Mouse (Mus musculus) left cerebral cortex, adult 9 months (tissue): ENCODE data around the gene BC030870.

ENCODE experiments used
- DNase-seq, 2 experiments: peaks; one replicate each; pipeline ENCODE4 v3.0.0; 2022; ENCODE audit warnings: low spot score in 2 of 2

BC030870 gene

GRCm38 (mm10) chr8:65129199-65129788, at the start of gene BC030870:
Gene BC030870 (minus strand): TSS chr8:65129563.
- no peak for DNase-seq

DNA sequence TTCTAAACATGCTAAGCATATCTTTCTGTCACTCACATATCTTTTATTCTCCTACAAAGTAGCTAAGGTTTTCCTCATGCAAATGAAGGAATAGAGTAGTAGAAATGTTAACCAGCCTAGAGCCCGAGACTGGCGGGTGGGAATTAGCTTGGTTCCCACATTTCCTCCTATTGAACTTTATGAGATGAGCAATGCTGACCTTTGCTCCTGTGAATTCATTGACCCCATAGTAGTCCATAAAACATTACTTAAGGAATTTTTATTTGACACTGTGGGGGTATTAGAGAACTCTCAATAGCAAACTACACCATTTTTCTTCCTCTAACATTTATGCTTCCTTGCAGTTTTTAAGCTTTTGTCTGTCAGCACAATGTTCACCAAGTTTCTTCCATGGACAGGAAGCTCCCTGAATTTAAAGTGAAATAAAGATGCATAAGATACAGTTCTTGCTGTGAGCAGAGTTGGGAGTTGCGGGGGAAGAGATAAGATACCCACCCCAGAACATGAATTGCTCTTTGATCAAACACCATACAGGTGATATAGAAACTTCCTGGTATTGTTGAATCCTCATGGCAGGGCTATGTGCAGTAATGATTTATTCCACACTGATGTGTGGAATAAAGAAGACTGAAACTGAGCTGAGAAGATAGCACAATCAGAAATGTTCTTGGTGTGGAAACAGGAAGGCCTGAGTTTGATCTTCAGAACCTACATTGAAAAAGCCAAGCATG, 45.5 kb upstream of the BC030870 start:
- DNase-seq: no peak

DNA sequence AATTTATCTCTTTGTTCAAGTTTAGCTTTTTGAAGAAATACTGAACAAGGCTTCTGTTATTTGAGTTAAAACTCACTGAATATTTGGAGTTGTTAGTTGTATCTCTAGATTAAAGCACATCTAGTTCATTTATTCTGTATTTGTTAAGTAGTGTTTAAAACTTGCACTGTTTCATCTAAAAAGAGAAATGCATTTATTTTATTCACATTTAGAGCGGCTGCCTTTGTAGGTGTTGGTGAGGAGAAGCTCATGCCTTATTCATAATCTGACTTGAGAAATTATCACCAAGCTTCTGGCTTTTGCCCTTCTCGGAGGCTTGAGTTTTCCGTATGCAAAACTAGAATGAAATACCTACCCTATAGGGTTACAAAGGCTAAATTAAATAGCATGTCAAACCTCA, 39.8 kb upstream of the BC030870 start:
- DNase-seq: no peak

- DNase-seq: peak in 1 of 2 experiments; percentile 59
Measured at GRCm38 (mm10) chr8:65160676-65161075, 31.3 kb upstream of the BC030870 start.

DNA sequence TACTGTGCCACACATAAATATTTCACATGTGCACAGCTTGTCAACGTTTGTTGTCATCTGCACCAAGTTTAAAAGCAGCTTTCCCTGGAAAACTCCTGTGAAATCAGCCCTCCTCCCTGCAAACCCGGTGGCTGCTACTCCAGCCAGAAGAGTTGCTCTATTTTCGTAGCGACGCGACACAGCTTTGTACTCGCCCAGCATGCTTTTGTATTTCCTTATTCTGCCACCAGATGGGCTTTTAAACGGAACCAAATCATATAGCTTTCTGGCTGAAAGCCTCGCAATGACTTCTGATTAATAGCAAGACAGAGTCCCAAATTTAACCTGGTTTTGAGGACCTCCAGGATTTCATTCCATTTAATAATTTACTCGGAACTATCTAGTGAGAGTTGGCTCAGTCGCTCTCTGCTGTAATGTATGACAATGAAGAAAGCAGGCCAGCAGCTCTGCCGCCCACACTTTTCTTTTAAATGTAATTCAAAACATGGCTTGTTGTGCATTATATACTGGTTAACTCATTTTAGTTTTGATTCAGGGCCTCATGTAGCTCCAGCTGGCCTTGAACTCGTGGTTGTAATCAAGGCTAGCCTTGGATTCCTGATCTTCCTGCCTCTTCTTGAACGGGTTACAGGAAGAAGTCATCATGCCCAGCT, 29.9 kb upstream of the BC030870 start:
- peak in 1 of 2 experiments; percentile 53 for DNase-seq

- no peak for DNase-seq
Measured at GRCm38 (mm10) chr8:65157901-65158300, 28.5 kb upstream of the BC030870 start.

- DNase-seq: no peak
Measured at GRCm38 (mm10) chr8:65138830-65139466, 9.6 kb upstream of the BC030870 start.

GRCm38 (mm10) chr8:65126454-65126853, 2.9 kb downstream of the BC030870 start:
- DNase-seq: no peak

- DNase-seq: no peak
Measured at GRCm38 (mm10) chr8:65126014-65126413, 3.3 kb downstream of the BC030870 start.

DNA sequence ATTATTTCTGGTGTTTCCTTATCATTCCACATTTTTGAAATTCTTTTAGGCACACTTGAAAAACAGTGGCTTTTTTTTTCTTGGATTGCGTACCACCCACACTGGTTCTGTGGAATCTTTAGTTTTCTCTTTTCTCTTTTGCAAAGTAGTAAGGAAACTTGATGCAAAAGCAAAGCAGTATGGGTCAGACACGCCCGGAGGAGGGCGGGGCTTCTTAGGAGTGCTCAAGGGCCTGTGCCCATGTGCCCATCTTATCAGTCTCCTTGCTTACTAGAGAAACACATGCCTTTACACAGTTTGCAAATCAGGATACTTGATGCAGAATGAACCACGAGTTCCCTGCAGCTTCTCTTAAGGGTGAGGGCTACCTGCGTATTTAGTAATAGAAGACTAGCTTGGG, 17.3 kb downstream of the BC030870 start:
- DNase-seq: no peak

DNA sequence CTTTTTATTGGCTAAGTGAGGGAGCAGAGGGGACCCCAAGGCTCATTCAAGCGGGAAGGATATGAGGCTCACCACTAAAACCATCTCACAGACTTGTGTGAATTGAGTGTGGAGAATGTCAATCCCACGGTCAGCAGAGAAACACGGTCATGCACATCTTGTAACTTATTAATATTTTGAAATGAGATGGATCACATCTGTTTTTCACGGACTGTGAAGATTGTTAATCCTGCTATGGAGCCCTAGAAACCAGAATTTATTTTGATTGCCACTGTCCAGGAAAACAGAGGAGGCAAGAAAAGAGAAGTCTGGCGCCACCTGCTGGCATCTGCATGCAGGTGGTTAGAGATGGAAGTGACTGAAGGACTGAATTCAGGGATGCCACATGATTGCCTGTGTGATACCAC, 19.1 kb downstream of the BC030870 start:
- peak in 1 of 2 experiments; percentile 75 for DNase-seq

- no peak for DNase-seq
Measured at GRCm38 (mm10) chr8:65108936-65109335, 20.4 kb downstream of the BC030870 start.

- DNase-seq: no peak
Measured at GRCm38 (mm10) chr8:65107936-65108718, 21.2 kb downstream of the BC030870 start.

- no peak for DNase-seq
Measured at GRCm38 (mm10) chr8:65104041-65104440, 25.3 kb downstream of the BC030870 start.

GRCm38 (mm10) chr8:65103632-65104031, 25.7 kb downstream of the BC030870 start:
- no peak for DNase-seq

DNA sequence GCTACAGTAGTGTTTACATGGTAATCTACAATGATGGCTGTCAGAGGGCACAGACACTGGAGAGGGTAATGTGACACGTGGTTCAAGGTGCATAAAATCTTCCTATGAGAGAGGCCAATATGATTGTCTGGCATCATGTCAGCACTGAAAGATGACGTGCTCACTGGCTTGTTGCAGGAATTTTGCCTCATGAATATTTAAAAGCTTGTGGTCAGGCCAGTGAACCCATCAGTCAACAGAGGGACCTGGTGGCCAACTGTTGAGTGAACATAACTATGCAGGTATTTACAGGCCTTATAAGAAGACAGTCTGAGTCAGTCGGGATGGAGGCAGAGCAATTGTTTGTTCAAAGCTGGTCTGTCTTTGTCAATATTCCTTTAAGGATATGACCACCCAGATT, 29.6 kb downstream of the BC030870 start:
- DNase-seq: no peak

- no peak for DNase-seq
Measured at GRCm38 (mm10) chr8:65097760-65098415, 31.5 kb downstream of the BC030870 start.

DNA sequence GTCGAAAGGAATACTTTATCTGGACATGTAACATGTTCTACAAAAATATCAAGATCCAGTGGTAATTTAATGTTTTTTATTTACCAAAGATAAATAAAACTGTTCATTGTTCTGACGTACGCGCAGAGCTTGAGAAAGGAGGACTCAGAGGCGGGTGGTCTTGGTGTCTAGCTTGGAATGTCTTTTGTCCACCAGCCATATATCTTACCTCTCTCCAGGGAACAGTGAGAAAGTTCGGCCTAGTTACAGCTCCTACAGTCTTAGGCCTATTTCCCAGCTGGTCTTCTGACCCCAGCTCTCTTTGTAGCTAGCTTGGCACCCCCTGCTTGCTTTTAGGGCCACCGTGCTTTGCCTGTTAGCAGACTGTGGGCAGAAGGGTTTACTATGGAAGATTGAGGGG, 39.6 kb downstream of the BC030870 start:
- DNase-seq: no peak

- DNase-seq: no peak
Measured at GRCm38 (mm10) chr8:65088120-65088519, 41.2 kb downstream of the BC030870 start.

- DNase-seq: no peak
Measured at GRCm38 (mm10) chr8:65087711-65088110, 41.7 kb downstream of the BC030870 start.

- DNase-seq: no peak
Measured at GRCm38 (mm10) chr8:65085680-65086079, 43.7 kb downstream of the BC030870 start.
